Mouse (Mus musculus) erythroblast, embryonic 14.5 days (primary cell): ENCODE measurements around the gene Ep300. TPM values are rescaled to one million over a fixed set of nuclear protein-coding genes. Genes with fewer than 3 reads are reported as not detected.
"Not testable (repeated sequence)": the region's sequence is repeated elsewhere in the genome, so short reads cannot be mapped to it uniquely, and the experiment has no call there.

ENCODE experiments used
- H3K27me3 ChIP-seq: 2 replicates; pipeline ENCODE4 v1.6.1; 2012; ENCODE audit warnings: inconsistent platforms; ENCODE audit not compliant: control insufficient read depth
- H3K36me3 ChIP-seq: 2 replicates; pipeline ENCODE4 v1.6.1; 2012; ENCODE audit warnings: mild to moderate bottlenecking, inconsistent platforms; ENCODE audit not compliant: control insufficient read depth
- H3K4me1 ChIP-seq: 2 replicates; pipeline ENCODE4 v1.6.1; 2012; ENCODE audit warnings: inconsistent platforms; ENCODE audit not compliant: control insufficient read depth
- H3K4me3 ChIP-seq: replicated peaks from 2 replicates; pipeline ENCODE3; 2012; ENCODE audit warnings: moderate library complexity, mild to moderate bottlenecking, inconsistent platforms
- H3K9me3 ChIP-seq: 2 replicates; pipeline ENCODE4 v1.6.1; 2012; ENCODE audit warnings: low read length, inconsistent platforms, mixed read lengths; ENCODE audit not compliant: control insufficient read depth
- GATA1 ChIP-seq: IDR thresholded peaks from 2 replicates; pipeline ENCODE4 v1.6.1; 2012; ENCODE audit warnings: low read length, inconsistent platforms, mixed read lengths
- TAL1 ChIP-seq: IDR thresholded peaks from 3 replicates; pipeline ENCODE4 v1.6.1; 2012; ENCODE audit warnings: low read length, inconsistent platforms, mixed read lengths
- polyA plus RNA-seq: library from polyadenylated mRNA; stranded (reverse); fragments of >175 nt; gene quantifications from 2 replicates; pipeline ENCODE4 v1.2.3, GENCODE M21; 2012

The Ep300 gene
- polyA plus RNA-seq, 1 experiment = 2.2 TPM

DNA sequence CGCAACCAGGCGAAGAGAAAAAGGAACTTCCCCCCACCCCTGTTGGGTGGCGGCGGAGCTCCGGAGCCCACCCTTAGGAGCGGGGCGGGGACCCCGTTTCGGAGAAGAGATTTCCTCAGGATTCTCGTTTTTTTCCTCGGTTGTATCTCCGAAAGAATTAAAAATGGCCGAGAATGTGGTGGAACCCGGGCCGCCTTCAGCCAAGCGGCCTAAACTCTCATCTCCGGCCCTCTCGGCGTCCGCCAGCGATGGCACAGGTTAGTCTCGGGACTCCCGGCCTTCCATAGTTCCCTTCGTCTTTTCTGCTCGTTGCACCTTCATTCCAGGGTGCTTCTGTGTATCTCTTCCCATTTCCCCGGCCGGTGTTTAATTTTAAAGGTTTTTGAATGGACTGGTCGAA lies 1.3 kb downstream of the Ep300 start:
- Histone ChIP-seq H3K36me3 (peaks cover 43% of the 10 kb centered on the region), H3K27me3 (no peaks in the 10 kb centered on the region), H3K4me1 (peaks cover 44% of the 10 kb centered on the region), H3K9me3 (no peaks in the 10 kb centered on the region), H3K4me3 (peak overlapping the region; percentile 100)
- TF ChIP-seq TAL1 (no peak), GATA1 (no peak)

- Histone ChIP-seq H3K4me3 (peak overlapping the region; percentile 100), H3K9me3 (no peaks in the 10 kb centered on the region), H3K36me3 (peaks cover 54% of the 10 kb centered on the region), H3K4me1 (peaks cover 42% of the 10 kb centered on the region), H3K27me3 (no peaks in the 10 kb centered on the region)
- no peak for TF ChIP-seq GATA1
- TF ChIP-seq TAL1 = no peak
These were observed 2.5 kb downstream of the Ep300 start for GRCm38 (mm10) chr15:81587686-81588085.

DNA sequence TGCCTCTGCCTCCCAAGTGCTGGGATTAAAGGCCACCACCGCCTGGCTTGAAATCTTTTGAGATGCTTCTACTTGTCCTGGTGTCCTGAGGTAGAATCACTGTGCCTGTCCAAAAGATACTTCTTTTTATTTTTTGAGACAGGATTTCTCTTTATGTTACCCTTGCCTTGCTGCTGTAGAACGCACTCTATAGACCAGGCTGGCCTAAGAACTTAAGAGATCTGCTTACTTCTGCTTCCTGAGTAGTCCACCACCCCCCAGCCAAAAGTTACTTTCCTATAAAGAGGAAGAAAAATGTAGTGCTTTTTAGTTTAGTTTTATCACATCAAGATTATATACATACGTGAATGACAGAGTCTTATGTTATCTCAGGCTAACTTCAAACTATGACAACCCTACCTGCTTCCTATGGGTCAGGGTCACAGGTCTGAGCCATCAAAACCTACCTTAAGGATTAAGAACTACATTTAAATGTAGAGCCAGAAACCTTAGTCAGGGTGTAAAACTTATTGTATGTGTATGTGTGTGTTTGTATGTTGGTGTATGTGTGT lies 9.1 kb downstream of the Ep300 start:
- no peak overlapping the region for H3K4me3 ChIP-seq
- H3K4me1 ChIP-seq = peaks cover 8% of the 10 kb centered on the region
- TF ChIP-seq GATA1 = no peak
- no peak for TF ChIP-seq TAL1
- H3K36me3 ChIP-seq = peaks cover 91% of the 10 kb centered on the region
- H3K27me3 ChIP-seq = no peaks in the 10 kb centered on the region
- H3K9me3 ChIP-seq = no peaks in the 10 kb centered on the region

DNA sequence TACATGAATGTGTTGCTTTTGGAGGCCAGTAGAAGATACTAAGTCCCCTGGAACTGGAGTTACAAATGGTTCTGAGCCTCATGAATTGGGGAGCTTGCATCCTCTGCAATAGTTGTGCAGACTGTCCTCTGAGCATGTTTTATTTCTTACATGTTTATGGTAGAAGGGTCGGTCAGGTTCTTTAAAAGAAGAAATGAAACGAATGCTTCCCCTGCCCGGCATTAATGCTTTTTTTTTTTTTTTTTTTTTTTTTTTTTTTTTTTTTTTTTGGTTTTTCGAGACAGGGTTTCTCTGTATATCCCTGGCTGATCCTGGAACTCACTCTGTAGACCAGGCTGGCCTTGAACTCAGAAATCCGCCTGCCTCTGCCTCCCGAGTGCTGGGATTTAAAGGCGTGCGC lies 13.6 kb downstream of the Ep300 start:
- H3K4me3 ChIP-seq, H3K9me3 ChIP-seq, H3K27me3 ChIP-seq: not testable (repeated sequence)
- peaks cover 13% of the 10 kb centered on the region for H3K4me1 ChIP-seq
- peaks cover 91% of the 10 kb centered on the region for H3K36me3 ChIP-seq

DNA sequence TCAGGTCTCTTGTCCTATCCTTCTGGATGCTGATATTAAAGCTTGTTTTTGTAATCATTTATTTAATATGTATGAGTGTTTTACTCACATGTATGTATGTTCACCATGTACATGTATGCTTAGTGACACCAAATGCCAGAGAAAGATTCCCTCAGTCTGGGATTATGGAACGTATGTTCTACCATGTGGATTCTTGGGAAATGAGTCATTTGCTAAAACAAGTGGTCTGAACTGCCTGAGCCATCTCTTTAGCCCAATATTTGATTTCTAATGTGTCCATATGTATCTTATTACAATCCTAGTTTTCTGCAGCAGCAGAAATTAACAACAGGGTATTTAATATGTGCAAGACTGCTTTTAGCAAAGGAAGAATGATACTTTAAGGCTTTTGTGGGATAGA lies 20.1 kb downstream of the Ep300 start:
- peaks cover 10% of the 10 kb centered on the region for H3K4me1 ChIP-seq
- peaks cover 98% of the 10 kb centered on the region for H3K36me3 ChIP-seq
- no peak for TF ChIP-seq GATA1
- no peak for TF ChIP-seq TAL1

GRCm38 (mm10) chr15:81606634-81607033 lies 21.5 kb downstream of the Ep300 start:
- Histone ChIP-seq H3K36me3 (peaks cover 98% of the 10 kb centered on the region), H3K4me1 (peaks cover 4% of the 10 kb centered on the region), H3K9me3 (no peaks in the 10 kb centered on the region), H3K4me3 (no peak overlapping the region), H3K27me3 (no peaks in the 10 kb centered on the region)
- TF ChIP-seq GATA1 (no peak), TAL1 (no peak)

More for the DNA sequence above, 20.1 kb downstream of the Ep300 start:
- Histone ChIP-seq H3K27me3 (no peaks in the 10 kb centered on the region), H3K4me3 (no peak overlapping the region), H3K9me3 (no peaks in the 10 kb centered on the region)

DNA sequence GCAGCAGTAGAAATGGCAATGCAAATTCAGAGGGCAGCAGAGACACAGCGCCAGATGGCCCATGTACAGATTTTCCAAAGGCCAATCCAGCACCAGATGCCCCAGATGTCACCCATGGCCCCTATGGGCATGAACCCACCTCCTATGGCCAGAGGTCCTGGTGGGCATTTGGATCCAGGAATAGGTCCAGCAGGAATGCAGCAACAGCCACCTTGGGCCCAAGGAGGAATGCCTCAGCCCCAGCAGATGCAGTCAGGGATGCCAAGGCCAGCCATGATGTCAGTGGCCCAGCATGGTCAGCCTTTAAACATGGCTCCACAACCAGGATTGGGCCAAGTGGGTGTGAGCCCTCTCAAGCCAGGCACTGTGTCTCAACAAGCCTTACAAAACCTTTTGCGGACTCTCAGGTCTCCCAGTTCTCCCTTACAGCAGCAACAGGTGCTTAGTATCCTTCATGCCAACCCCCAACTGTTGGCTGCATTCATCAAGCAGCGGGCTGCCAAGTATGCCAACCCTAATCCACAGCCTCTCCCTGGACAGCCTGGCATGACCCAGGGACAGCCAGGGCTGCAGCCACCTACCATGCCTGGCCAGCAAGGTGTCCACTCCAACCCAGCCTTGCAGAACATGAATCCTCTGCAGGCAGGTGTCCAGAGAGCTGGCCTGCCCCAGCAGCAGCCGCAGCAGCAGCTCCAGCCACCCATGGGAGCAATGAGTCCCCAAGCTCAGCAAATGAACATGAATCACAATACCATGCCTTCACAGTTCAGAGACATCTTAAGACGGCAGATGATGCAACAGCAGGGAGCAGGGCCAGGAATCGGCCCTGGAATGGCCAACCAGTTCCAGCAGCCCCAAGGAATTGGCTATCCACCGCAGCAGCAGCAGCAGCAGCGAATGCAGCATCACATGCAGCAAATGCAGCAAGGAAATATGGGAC lies 64.6 kb downstream of the Ep300 start:
- H3K36me3 ChIP-seq = peaks cover 76% of the 10 kb centered on the region
- H3K27me3 ChIP-seq = no peaks in the 10 kb centered on the region
- TF ChIP-seq TAL1 (no peak), GATA1 (no peak)
- no peaks in the 10 kb centered on the region for H3K4me1 ChIP-seq
- no peak overlapping the region for H3K4me3 ChIP-seq
- H3K9me3 ChIP-seq = no peaks in the 10 kb centered on the region

DNA sequence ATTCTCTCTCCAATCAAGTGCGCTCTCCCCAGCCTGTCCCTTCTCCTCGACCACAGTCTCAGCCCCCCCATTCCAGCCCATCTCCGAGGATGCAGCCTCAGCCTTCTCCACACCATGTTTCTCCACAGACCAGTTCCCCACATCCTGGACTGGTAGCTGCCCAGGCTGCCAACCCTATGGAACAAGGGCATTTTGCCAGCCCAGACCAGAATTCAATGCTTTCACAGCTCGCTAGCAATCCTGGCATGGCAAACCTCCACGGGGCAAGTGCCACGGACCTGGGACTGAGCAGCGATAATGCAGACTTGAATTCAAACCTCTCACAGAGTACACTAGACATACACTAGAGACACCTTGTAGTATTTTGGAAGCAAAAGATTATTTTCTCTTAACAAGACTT lies 65.5 kb downstream of the Ep300 start:
- H3K4me1 ChIP-seq = no peaks in the 10 kb centered on the region
- TF ChIP-seq TAL1 (no peak), GATA1 (no peak)
- no peak overlapping the region for H3K4me3 ChIP-seq
- peaks cover 67% of the 10 kb centered on the region for H3K36me3 ChIP-seq
- peaks cover under 1% of the 10 kb centered on the region; the same call in 1 of the 2 replicates for H3K27me3 ChIP-seq
- H3K9me3 ChIP-seq = no peaks in the 10 kb centered on the region

DNA sequence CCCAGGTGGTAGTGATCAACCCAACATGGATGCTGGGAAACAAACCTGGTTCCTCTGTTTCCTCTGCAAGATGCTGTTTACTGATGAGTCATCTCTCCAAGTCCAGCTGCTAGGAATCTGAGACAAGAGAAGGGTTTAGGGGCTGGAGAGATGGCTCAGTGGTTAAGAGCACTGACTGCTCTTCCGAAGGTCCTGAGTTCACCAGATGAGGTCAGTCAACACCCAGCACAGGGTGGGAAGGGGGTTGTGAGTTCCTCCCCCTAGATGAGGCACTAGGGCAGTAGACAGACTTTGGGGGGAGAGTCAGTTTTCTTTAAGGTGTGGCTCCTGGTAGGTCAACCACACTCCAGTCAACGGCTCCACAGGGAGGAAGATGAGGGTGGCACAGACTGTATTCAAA lies 76.5 kb downstream of the Ep300 start:
- no peak for TF ChIP-seq GATA1
- no peak for TF ChIP-seq TAL1
- Histone ChIP-seq H3K4me3 (no peak overlapping the region), H3K4me1 (peaks cover 22% of the 10 kb centered on the region), H3K27me3 (no peaks in the 10 kb centered on the region), H3K9me3 (no peaks in the 10 kb centered on the region), H3K36me3 (peaks cover under 1% of the 10 kb centered on the region)

DNA sequence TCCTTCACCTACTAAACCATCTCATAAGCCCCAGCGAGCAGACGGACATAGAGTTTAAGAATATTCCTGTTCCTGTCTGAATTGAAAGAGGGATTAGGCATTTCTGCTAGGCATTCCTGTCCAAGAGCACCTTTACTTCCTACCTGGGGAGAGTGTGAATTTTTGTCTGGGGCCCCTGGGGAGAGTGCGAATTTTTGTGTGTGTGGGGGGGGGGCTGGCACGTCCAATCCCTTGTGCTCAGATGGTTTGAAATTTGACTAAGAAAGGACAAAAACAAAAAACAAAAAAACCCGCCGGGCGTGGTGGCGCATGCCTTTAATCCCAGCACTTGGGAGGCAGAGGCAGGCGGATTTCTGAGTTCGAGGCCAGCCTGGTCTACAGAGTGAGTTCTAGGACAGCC lies 78.1 kb downstream of the Ep300 start:
- no peaks in the 10 kb centered on the region for H3K27me3 ChIP-seq
- H3K4me1 ChIP-seq = peaks cover 22% of the 10 kb centered on the region
- H3K9me3 ChIP-seq = no peaks in the 10 kb centered on the region
- peak overlapping the region; percentile 80 for H3K4me3 ChIP-seq
- H3K36me3 ChIP-seq = peaks cover 16% of the 10 kb centered on the region
- TF ChIP-seq GATA1 = no peak
- no peak for TF ChIP-seq TAL1
